Mouse (Mus musculus) adrenal gland, postnatal 25 days (tissue): ENCODE data around the gene Ptprn2. TPM values are rescaled to one million over a fixed set of nuclear protein-coding genes. Genes with fewer than 3 reads are reported as not detected.

Source experiments
- DNase-seq: peaks from one replicate; pipeline ENCODE4 v3.0.0; 2021; ENCODE audit warnings: mixed read lengths
- total RNA-seq: library from RNA; stranded (reverse); gene quantifications from 2 replicates; pipeline ENCODE4 v1.2.3, GENCODE M21; 2021

The Ptprn2 gene
- total RNA-seq, 1 experiment from 2014 or later, result 21.7 TPM

DNA sequence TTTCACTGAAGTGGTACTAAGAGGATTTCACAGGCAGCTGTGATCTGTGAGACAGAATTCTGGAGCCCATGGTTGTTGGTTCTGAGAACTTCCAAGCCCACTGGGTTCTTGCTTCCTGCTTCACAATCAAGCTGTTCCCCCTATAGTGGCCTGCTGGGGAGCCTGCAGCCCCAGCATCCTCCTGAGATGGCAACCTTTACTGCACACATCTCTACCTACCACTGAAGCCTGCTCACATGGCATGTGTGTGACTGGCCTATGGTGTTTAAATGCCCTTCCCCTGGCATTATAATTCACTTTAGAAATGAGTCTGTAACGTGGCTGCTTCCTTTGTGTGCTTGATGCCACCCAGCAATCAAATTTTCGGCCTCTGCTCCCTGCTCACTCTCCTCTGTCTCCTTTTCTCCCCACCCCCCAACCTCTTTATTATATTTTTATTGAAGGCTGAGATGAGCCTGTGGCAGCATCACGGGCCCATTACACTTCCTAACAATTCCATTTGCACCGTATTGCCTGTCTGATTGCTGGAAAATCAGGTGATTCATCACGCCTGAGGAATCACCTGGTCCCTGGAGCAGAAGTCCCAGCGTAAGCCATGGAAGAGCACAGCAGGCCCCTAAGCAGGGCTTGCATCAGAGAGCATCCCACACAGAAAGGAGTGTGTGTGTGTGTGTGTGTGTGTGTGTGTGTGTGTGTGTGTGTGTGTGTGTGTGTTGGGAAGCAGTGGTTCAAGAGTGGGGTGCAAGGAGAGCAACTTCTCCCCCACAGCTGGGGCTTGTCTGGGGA is 402.2 kb downstream of the Ptprn2 start:
- no peak for DNase-seq

DNA sequence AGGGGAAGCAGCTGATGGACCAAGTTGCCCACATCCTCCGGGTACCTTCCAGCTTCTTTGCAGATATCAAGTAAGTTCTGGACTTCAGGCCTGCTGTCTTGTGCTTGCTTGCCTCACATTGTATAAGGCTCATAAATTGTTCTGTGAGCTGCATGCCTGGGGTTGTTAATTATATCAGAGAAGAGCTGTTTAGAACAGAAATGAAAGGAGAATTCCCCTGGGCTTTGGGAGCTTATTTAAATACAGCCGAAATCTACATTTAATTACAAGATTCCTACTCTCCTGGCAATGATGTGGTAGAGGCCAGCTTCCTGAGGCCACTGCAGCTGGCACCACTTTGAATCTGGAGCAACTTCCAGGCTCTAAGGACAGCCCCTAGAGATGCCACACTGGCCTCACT is 403.3 kb downstream of the Ptprn2 start:
- DNase-seq, result no peak

- no peak for DNase-seq
These were observed 407.1 kb downstream of the Ptprn2 start for GRCm38 (mm10) chr12:116892584-116892983.

- no peak for DNase-seq
These were observed 411.1 kb downstream of the Ptprn2 start for GRCm38 (mm10) chr12:116896651-116897050.

GRCm38 (mm10) chr12:116901773-116902172 is 416.3 kb downstream of the Ptprn2 start:
- no peak for DNase-seq

GRCm38 (mm10) chr12:116907424-116907823 is 421.9 kb downstream of the Ptprn2 start:
- DNase-seq, result no peak

DNA sequence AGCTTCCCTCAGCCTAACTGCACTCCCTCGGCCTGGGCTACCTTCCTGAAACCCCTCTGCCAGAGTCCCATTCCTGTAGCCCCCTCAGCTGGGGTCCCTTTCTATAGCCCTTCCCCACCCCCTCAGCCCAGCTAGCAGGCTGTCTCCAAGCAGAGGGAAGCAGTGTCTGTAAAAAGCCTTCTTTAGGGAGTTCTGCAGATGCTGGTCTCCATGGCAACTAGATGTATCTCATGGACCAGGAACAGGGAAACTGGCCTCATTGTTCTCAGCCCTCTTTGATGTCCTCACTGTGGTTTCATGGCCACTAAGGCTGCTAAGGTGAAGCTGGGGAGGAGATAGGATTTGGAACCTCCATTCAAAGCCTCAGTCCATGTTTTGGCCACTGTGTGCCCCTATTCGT is 423.1 kb downstream of the Ptprn2 start:
- no peak for DNase-seq

GRCm38 (mm10) chr12:116916776-116917175 is 431.3 kb downstream of the Ptprn2 start:
- DNase-seq, result no peak

- DNase-seq, result no peak
These were observed 433.7 kb downstream of the Ptprn2 start for GRCm38 (mm10) chr12:116919185-116919584.

DNA sequence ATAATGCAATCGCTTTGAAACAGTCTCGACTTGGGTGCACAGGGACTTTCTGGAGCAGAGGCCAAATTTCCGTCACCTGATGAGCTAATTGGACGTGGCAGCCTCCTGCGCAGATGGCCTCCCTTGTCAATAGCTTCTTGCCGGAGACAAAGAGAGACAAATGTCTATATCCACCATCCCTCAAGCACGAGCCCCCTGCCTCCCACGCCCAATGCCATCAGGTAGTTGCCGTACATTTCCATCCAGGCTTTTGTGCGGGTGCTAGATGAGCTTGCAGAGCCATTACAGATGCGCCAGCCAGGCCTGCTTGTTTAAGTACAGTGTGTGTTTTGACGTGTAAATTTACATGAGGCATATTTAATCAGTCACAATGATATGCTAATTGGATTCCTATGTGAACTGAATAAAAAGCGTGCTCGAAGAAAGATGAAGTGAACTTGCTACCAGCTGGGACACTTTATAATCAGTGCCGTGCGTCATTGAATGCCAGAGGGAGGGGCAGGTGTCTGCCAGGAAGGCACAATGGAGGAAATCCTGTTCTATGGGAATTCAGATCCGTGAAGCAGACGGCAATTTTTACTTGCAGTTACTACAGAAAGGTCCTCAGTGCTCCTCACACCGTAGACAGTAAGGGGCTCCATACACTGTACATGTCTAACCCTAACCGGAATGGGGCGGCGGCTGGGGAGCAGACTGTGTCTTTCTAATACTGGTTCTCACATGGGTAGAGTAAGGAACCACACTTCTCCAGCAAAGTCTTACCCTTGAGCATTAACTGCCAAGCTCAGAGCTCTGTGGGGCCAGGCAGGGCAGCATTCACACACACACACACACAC is 434.4 kb downstream of the Ptprn2 start:
- no peak for DNase-seq

- DNase-seq, result no peak
These were observed 441.6 kb downstream of the Ptprn2 start for GRCm38 (mm10) chr12:116927115-116927514.

DNA sequence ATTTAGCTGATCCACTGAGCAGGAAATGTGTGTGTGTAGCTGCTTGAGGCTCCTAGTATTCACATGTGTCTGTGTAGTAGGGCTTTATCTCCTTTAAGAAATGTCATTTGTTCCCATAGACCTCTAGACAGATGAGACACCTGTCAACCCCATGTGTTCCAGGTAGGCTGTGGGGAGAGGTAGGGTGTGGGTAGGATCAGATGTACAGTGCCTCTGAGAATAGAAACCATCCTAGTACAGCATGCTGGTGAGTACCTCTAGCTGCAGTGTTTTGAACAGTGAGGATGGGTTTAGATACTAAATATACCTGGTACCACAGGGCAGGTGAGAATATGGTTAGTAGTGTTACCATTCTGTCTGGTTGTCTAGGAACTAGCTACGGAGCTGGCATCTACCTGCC is 442.0 kb downstream of the Ptprn2 start:
- DNase-seq, result no peak

- no peak for DNase-seq
These were observed 452.8 kb downstream of the Ptprn2 start for GRCm38 (mm10) chr12:116938158-116938854.

- DNase-seq, result no peak
These were observed 458.4 kb downstream of the Ptprn2 start for GRCm38 (mm10) chr12:116943883-116944282.

DNA sequence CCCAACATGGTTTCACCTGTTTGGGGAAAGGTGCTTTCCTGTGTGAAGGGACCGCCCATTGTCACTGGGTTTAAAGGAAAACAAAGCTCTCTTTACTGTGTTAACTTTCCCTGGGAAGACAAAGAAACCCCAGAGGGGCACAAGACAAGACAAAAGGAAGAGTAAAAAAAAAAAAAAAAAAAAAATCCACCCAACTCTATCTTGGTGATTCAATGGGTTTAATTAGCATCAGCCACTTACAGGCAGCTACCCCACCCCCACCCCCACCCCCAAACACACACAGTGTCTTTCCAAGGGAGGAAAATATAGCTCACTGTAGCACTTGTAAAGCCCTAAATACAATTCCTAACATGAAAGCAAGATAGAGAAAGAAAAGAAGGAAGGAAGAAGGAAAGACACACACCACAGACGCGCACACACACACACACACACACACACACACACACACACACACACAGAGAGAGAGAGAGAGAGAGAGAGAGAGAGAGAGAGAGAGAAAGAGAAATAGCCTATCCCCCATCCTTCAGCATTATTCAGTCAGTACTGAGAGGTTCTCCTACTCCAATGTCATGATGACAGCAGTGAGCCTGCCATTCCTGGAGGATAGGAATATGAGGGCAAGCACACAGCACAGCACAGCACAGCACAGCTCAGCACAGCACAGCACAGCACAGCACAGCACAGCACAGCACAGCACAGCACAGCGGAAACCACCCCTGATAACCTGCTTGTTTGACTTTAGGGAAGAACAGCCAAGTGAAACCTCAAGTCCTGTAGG is 462.8 kb downstream of the Ptprn2 start:
- no peak for DNase-seq

DNA sequence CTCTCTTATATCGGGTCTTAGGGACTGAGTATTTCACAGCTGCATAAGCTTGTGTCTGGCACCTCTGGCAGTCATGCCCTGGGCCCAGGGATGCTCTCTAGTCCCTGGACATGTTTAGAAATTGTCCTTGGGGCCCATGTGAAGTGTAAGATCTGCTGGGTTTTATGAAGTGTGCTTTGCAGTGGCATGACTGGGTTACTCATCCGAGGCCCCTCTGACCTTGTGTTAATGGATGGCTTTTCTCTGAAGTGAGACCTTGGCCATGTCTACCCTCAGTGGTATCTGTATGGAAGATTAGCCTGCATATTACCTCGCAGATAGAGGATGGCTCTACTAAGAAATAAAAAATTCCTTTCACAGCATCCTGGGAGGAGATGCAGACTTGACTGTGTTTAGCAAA is 464.2 kb downstream of the Ptprn2 start:
- peak; percentile 15 for DNase-seq

DNA sequence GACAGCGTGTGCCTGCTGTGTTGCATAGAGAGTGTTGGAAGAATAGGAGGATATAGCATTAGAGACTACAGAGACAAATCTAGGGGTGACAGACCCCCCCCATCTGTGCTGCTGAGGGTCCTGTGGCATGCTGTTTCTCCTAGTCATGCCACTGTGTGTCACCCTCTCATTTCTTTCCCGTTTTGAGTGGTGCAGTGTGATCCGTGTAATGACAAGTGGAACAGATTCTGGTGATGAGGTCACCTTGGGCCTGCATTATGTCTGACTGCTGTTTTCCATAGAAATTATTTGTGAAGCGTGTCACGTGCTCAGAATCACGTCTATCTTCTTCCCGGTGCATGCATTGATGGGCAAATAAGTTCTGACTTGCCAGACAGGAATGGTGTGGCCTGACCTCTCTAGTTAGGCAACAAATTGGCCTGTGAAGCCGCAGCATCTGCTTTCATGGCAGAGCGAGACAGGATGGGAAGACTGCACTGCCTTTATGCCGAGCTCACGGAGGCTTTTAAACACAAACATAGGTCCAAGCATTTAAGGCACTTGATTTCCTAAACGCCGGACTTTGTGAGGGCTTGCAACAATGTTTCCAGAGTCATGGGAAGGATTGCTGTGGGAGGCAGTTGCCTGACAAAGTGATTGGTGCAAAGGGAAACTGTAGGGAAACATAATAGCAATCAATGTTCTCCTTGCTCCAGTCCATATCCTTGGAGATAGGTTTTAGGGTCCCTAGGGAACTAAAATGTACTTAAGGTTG is 467.1 kb downstream of the Ptprn2 start:
- no peak for DNase-seq

DNA sequence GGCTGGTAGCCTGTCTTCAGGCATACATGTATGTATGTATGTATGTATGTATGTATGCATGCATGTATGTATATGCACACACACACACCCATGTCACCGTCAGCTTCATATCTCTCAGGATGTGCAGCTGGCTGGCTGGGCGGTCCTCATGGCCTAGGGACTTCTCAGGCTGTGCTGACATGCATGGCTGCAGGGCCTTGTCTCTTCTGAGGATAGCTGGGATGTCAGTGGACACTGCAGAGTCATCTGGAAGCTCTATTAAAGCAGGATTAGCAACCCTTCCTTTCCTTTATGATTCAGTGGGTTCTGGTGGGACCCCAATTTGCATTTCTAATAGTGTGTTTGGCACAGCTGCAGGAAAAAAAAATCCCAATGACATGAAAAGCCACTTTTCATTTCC is 473.6 kb downstream of the Ptprn2 start:
- no peak for DNase-seq

GRCm38 (mm10) chr12:116963906-116964305 is 478.4 kb downstream of the Ptprn2 start:
- DNase-seq, result no peak

DNA sequence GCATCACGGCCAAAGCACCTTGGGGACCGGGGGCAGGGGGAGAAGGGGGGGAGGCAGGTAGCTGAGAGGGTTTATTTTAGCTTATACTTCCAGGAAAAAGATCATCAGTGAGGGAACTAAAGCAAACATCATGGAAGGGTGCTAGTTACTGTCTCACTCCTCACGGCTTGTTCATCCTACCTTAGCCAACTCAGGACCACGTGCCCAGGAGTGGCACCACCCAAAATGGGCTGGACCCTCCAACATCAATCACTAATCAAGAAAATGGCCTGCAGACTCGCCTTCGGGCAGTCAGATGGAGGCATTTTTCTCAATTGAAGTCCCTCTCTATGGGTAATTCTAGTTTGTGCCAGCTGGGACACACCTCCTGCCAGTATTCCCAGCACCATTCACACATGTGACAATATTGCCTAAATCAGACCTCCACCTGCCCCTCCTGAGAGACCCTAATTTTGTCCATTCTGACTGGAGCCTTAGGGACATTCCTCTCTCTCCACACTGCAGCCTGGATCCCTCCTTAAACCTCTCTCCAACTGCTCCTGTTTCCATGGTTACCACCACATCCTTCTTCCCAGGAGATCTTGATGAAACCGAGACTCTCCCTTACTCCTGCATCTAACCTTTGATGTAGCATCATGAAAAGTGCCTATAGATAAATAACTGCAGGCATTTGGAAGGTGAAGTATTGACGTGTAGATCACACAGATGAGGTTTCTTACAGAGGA is 482.9 kb downstream of the Ptprn2 start:
- DNase-seq, result no peak

GRCm38 (mm10) chr12:116975547-116975946 is 490.0 kb downstream of the Ptprn2 start:
- DNase-seq, result no peak
